Mouse (Mus musculus) adrenal gland, adult 2 months (tissue): ENCODE data around the gene Ston2. TPM values are rescaled to one million over a fixed set of nuclear protein-coding genes. Genes with fewer than 3 reads are reported as not detected.
A peak's percentile ranks its signal among the peaks of the same experiment; 100 is the strongest.
"Not testable (repeated sequence)": the region's sequence is repeated elsewhere in the genome, so short reads cannot be mapped to it uniquely, and the experiment has no call there.

Experiments
- DNase-seq: peaks from one replicate; pipeline ENCODE4 v3.0.0; 2021
- polyA plus RNA-seq: library from polyadenylated mRNA; depleted of rRNA; stranded (reverse); fragments of >200 nt; gene quantifications from 2 replicates; pipeline ENCODE4 v1.2.3, GENCODE M21; 2012
- total RNA-seq, 2 experiments: library from RNA; stranded (reverse); gene quantifications; 2 replicates each; pipeline ENCODE4 v1.2.3; 2021

Ston2 gene
- total and polyA plus RNA-seq, 3 experiments: 4.4 to 9.7 (median 4.6) TPM

DNA sequence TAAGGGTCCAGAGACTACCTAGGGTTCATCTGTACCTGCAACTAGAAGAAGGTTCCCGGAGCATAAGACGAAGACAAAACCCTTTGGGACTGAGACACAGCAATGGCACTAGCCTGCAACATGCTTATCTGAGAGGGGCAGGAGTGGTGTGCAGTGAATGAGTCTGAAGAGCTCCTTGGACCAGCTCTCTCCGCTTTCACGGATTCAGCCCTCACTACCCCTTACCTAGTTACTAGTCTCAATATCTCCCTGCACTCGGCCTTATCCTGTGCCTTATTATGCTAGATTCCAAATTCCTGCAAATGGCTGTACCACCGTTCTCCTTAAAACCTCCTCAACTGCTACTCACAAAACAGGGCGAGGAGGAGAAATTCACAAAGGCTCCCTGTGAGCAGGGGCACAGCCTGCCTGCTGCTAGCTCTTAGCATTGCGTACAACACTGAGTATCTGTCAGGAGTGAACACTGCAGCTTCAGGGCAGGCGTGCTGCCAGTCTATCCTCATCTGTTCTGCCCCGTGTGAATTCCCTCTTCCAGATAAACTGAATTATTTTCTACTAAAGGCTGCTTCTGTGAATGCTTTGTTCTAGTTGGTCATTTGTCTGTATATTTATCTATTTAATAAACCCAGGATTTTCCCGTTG lies 38.5 kb downstream of the Ston2 start:
- no peak for DNase-seq

- DNase-seq: peak; percentile 79
Observed at GRCm38 (mm10) chr12:91748241-91748865, 39.8 kb downstream of the Ston2 start.

GRCm38 (mm10) chr12:91746839-91747238 lies 41.3 kb downstream of the Ston2 start:
- not testable (repeated sequence) for DNase-seq

DNA sequence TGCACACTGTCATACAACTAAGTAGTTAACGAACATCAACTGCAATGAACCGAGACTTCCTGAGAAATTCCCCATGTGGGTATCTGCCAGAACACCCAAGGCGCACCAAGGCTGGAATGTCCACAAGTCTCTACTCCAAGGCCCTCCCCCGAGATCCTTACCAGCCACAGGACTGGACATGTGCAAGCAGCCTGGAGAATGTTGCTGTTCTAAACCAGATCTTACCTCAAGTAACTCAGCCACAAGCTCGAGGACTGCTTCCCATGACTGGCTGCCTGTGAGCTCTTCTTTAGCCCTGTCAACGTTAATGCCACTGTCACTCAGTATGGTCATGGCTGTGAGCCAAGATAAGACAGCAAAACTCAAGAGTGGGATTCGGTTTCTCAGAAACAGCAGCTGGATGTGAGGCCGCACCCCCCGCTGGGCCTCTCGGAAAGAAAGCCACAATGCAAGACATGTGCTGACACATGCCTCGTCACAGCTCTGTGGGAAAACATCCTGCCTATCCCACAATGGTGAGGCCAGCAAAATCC lies 42.4 kb downstream of the Ston2 start:
- no peak for DNase-seq

- no peak for DNase-seq
Observed at GRCm38 (mm10) chr12:91744091-91744490, 44.1 kb downstream of the Ston2 start.

DNA sequence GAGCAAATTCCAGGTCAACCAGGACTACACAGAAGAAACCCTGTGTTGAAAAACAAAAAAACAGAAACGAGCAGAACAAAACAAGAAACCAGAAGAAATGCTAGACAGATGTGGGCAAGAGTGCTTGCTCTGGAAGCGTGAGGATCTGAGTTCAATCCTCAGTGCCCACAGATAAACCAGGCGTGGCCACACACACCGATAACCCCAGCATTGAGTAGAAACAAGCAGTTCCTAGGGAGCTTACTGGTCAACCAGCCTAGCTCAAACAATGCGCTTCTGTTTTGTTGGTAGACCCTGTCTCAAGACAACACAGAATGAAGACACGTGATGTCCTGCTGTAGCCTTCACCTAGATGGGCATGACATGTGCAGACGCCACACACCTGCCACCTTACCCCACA lies 45.3 kb downstream of the Ston2 start:
- DNase-seq: no peak

- no peak for DNase-seq
Observed at GRCm38 (mm10) chr12:91738381-91738780, 49.8 kb downstream of the Ston2 start.

GRCm38 (mm10) chr12:91736221-91736980 lies 51.8 kb downstream of the Ston2 start:
- DNase-seq: no peak

DNA sequence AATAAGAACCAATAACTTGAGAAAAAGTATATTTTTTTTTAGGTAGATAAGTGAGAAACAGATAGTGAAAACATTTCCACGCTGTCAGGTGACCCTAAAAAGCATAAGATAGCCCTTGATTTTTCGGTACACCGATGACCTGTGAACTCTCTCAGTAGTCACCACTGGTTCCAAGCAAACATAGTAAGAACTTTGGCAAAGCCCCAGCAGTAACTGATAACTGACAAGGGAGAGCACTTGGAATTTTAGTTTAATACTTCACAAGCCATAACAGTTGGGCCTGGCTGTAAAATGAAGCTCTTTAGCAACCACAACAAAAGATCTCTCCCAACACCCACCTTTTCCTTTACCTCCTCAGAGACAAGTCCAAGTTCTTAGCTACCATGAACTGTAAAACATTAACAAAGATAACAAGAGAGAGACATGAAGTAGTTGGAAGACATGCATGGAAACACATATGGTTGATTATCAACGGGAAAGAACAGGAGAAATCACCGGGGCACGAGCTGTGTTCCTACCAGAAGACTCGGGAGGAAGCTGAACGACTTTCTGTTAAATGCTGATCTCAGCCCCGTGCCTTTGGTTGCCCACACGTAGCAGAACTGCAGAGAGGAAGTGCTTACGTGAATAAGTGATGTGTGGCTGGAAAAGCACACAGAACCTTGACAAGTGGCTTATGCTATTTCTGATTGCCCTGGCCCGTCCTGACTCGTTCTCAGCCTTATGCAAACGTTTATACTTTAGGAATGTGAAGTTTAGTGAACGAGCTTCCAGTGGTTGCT lies 53.8 kb downstream of the Ston2 start:
- no peak for DNase-seq

GRCm38 (mm10) chr12:91732729-91733448 lies 55.3 kb downstream of the Ston2 start:
- no peak for DNase-seq

DNA sequence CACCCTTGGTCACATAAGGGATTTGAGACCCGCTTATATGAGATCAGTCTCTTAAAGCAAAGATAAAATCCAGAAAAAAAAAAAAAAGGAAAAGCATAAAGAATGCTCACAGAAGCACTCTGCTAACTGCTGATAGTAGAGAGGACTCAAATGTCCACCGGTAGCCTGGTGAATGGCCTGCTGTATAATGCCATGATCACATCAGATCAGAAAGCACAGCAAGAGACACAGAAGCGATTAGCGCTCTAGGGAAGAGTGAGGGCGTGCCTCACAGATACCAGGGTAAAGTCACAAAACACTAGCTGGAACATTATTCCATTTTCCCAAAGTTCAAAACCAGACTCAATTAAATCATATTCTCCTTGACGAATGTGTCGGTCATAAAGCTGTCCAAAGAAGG lies 62.0 kb downstream of the Ston2 start:
- DNase-seq: no peak

- DNase-seq: no peak
Observed at GRCm38 (mm10) chr12:91723912-91724311, 64.3 kb downstream of the Ston2 start.

DNA sequence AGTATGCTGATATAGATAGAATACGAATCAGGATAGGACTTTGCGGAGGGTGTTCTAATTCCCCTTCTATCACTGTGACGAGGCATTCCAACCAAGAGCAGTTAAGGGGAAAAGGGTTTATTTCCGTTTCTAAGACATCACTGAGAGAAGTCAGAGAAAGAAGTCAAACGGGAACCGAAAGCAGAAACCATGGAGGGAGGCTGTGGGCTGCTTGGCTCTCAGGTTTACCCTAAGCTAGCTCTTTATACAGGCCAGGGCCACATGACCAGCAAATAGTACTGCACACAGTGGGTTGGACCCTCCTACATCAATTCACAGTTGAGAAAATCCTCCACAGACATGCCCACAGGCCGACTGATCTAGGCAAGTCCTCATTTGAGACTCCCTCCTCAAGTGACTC lies 69.1 kb downstream of the Ston2 start:
- no peak for DNase-seq

DNA sequence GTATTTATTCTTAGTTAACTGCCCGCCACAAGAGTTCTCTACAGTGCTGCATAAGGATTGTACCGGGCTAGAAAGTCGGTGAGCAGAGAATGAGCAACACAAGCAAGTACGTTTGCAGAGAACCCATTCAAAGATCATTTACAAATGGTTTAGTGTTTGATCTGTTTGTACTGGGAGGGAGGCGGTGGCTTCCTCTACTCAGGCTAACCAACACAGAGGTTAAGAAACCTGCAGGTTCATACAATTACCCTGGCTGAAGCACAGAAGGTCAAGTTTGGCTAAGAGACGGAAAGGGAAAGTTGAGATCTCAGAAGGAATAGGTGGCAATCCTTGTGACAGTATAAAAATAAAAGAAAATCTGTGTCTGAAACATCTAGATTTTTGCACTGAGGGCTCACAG lies 72.5 kb downstream of the Ston2 start:
- DNase-seq: no peak

DNA sequence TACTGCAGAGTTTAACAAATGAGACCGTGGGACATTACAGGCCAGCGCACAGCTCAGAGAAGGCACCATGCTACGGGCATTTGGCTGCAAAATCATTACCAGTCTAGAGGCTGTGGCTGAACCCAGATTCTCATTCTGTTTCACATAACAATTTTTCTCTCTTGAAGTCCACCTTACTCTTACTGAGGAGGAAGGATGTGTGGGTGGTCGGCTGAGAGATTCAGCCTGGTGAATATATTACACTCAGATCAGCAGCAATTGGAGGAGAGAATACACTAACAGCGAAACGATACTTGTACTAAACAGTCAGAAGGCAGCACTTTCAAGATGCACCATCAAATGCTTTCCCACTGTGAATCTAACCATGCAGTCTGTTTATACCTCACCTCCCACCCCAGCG lies 74.8 kb downstream of the Ston2 start:
- no peak for DNase-seq

DNA sequence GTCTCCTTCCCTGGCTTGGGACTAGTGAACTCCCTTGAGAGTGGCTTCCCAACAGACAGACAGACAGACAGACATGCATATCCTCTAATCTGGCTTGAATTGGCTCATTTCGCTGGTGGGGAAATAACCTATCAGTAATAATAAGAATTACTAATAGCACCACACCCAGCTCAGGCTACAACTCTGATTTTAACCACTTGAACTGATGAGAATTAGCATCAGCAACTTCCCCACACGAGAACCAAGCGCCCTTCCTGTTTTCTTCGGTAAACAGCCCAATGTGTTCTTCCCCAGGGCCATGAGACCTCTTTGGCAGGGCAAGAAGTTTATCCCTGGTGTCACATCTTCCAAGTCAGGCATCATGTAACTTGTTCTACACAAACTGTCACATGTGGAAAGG lies 76.5 kb downstream of the Ston2 start:
- DNase-seq: no peak

GRCm38 (mm10) chr12:91710876-91711275 lies 77.3 kb downstream of the Ston2 start:
- no peak for DNase-seq

DNA sequence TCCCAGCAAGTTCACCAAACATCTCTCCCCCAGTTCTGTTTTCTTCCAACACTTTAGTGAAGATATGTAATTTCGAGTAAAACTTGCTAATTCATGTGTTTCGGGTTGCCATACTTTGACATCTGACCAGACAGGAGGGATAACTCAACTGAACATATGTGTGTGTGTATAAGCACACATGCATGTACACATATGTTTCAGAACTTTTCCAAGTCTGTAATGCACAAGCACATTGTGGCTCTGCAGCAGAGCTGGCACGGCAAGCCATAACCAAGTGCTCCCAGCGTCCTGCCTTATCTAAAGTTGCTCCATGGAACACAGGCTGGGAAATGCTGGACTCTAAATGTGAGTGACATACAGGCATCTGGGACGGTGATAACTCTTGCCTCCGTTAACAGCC lies 78.6 kb downstream of the Ston2 start:
- no peak for DNase-seq

- no peak for DNase-seq
Observed at GRCm38 (mm10) chr12:91709232-91709631, 79.0 kb downstream of the Ston2 start.

DNA sequence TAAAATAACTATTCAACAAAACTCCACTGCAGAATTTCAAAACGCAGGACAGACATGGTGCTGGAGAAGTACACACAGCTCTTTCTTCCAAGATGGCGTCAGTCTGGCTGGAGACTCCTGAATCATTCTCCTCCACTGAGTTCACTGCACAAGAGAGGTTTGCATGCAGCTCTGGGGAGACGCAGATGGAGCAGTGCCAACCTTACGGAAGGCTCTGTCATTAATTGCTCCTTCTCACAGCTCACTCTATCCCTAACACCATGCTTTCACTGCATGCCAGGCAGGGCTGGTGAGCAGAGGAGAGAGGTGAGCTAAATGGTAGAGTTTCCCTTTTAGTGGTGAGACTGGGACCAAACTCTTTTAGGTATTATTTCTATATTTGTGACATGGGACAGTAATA lies 80.4 kb downstream of the Ston2 start:
- DNase-seq: no peak

DNA sequence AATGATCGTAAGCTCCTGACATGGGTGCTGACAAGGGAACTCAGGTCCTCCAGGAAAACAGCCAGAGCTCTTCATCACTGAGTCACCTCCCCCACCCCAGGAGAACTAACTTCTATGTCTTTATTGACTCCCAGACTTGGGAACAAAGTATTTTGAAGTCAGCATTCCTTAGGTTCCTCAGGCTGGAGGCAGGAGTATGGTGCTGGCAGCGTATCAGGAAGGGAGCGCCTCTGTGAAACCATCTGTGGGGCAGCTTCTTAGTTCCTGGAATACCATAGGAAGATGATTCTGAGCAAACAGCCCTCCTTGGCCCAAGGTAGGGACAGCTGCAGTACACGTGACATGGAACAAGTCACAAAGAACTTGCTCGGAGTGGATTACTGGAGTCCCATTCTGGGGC lies 84.7 kb downstream of the Ston2 start:
- DNase-seq: no peak

- DNase-seq: no peak
Observed at GRCm38 (mm10) chr12:91702829-91703228, 85.4 kb downstream of the Ston2 start.
